Mouse (Mus musculus) stomach, embryonic 16.5 days (tissue): Measurements from ENCODE around the gene Isl1. TPM values are rescaled to one million over a fixed set of nuclear protein-coding genes. Genes with fewer than 3 reads are reported as not detected.

ENCODE experiments used
- ATAC-seq: fragments of 200-750 bp; cut with Nextera tagmentation; 2 replicates; pipeline ENCODE4 v1.8.0; 2017; ENCODE audit warnings: moderate number of reproducible peaks, moderate TSS enrichment; ENCODE audit not compliant: insufficient read depth, low FRiP score
- H3K27ac ChIP-seq: fragments of 300-500 bp; sonication (generic); 2 replicates; pipeline ENCODE4 v1.5.1; 2014; ENCODE audit warnings: low read length
- H3K27me3 ChIP-seq: fragments of 300-500 bp; sonication (generic); 2 replicates; pipeline ENCODE4 v1.6.1; 2014; ENCODE audit warnings: low read length, control low read depth, mixed read lengths; ENCODE audit not compliant: control insufficient read depth, insufficient read depth
- H3K36me3 ChIP-seq: fragments of 300-500 bp; sonication (generic); 2 replicates; pipeline ENCODE4 v1.6.1; 2014; ENCODE audit warnings: low read length; ENCODE audit not compliant: control insufficient read depth, insufficient read depth
- H3K4me1 ChIP-seq: fragments of 300-500 bp; sonication (generic); 2 replicates; pipeline ENCODE4 v1.6.1; 2014; ENCODE audit warnings: low read length, control low read depth, mixed read lengths; ENCODE audit not compliant: control insufficient read depth, insufficient read depth
- H3K4me2 ChIP-seq: fragments of 300-500 bp; sonication (generic); 2 replicates; pipeline ENCODE4 v1.6.1; 2014; ENCODE audit warnings: low read depth, low read length, mixed read lengths
- H3K4me3 ChIP-seq: fragments of 300-500 bp; sonication (generic); replicated peaks from 2 replicates; pipeline ENCODE4 v1.5.1; 2014; ENCODE audit warnings: mild to moderate bottlenecking, low read length
- H3K9ac ChIP-seq: fragments of 300-500 bp; sonication (generic); 2 replicates; pipeline ENCODE4 v1.6.1; 2014; ENCODE audit warnings: low read length
- H3K9me3 ChIP-seq: fragments of 300-500 bp; sonication (generic); replicated peaks from 2 replicates; pipeline ENCODE4 v1.6.1; 2016; ENCODE audit warnings: low read length, control low read depth; ENCODE audit not compliant: control insufficient read depth
- WGBS: fragments of 180-500 bp; shearing (Covaris S2); extraction: QIAGEN DNeasy Blood & Tissue Kit; methylation state at CpG from one replicate; pipeline ENCODE4 v1.1.7; 2014; 5-methylcytosine and 5-hydroxymethylcytosine counted together
- polyA plus RNA-seq: library from polyadenylated mRNA; unstranded; fragments of >200 nt; fragmentation: Nextera tagmentation; extraction: Ambion mirVana; gene quantifications from 2 replicates; pipeline ENCODE4 v1.2.1, GENCODE M21; 2015

The Isl1 gene
- polyA plus RNA-seq, 1 experiment from 2014 or later = 33.6 TPM

DNA sequence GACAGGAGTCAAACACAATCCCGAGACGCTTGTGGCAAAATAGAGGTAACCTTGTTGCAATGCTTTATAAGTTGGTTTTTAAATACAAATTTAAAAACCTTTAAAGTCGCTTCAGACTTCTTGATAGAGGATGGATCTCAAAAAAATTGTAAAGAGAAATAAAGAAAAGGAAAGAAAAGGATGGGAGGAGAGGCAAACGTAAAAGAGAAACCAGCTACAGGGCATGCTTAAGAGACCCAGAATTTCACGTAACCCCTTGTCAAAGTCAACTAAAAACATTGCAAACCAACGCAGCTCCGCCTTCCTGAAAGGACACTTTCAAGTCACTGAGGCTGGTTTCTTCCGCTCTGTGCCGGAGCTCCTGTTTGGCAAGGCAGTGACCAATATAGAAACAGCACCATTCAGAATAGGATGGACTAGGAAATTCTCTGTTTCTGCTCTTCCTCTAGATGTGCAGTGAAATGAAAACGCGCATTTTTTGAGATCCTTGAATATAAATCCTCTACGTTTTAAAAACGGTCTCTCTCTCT is 10.8 kb downstream of the Isl1 start:
- Histone ChIP-seq H3K4me2 (peak overlapping the region; percentile 21; the same call in 1 of the 2 replicates), H3K4me3 (no peak overlapping the region), H3K9ac (no peak overlapping the region), H3K27me3 (peaks cover 46% of the 10 kb centered on the region), H3K9me3 (no peaks in the 10 kb centered on the region), H3K27ac (no peak overlapping the region), H3K36me3 (no peaks in the 10 kb centered on the region), H3K4me1 (peaks cover 11% of the 10 kb centered on the region; the same call in 1 of the 2 replicates)
- WGBS = 40% methylated on average over 13 of the region's 13 CpGs
- no peak for ATAC-seq

DNA sequence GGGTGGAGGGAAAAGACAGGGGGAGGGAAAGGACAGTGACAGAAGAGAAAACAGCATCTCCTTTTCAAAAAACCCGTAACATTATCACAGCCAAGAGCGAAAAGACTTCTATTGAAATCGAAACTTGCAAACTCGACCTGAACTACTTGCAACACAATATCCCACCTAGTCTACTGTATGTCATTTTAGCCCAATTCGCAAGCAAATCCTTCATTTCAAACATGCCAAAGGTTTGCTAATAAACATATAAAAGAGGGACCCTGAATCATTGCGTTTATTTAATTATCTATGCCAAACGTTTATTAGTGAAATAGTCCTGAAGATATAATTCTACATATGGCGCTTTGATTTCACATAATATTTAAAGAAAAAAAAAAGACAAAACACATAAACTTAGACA is 11.5 kb downstream of the Isl1 start:
- peak overlapping the region; percentile 41 for H3K4me2 ChIP-seq
- peaks cover 11% of the 10 kb centered on the region; the same call in 1 of the 2 replicates for H3K4me1 ChIP-seq
- no peaks in the 10 kb centered on the region for H3K36me3 ChIP-seq
- H3K27ac ChIP-seq = no peak overlapping the region; the same call in 1 of the 2 replicates
- H3K9me3 ChIP-seq = no peaks in the 10 kb centered on the region
- peak overlapping the region; percentile 14; the same call in 1 of the 2 replicates for H3K9ac ChIP-seq
- 30% methylated on average over 8 of the region's 8 CpGs for WGBS
- peak overlapping the region; percentile 22 for H3K4me3 ChIP-seq
- peaks cover 46% of the 10 kb centered on the region for H3K27me3 ChIP-seq
- no peak for ATAC-seq

DNA sequence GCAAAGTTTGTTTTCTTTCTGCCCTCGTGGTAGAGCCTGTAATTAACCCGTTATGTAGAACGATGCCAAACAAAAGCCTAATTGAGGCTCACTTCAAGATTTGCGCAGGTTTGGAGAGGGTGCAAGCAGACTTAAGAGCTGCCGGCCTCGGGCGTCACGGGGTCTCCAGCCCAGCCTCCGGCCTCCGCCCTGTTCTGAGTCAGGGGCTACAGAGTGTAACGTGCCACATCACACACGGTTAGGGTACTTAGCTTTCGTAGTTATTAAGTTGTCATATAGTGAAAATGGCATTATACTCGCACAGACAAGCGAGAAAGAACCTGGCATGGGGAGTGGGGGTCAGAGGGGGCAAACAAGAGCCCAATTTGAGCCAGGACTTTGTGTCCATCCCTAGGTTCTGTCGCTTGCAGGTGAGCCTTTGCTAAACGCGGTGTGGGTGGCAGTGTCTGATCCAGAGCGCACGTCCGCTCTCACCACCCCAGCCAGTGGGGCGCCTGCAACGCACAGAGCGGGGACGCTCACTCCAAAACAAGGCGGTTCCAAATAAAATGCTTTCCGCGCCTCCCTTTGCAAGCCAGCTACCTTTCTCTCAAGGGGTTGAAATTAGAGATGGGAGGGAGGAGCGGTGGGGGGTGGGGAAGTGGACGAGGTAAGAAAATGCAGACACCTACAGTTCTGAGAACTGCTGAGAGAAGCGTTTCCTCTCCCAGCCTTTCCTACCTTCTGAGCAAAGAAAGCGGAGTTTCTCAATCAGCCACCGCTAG is 12.3 kb downstream of the Isl1 start:
- no peaks in the 10 kb centered on the region for H3K36me3 ChIP-seq
- peak overlapping the region; percentile 41 for H3K4me2 ChIP-seq
- H3K4me1 ChIP-seq = peaks cover 6% of the 10 kb centered on the region; the same call in 1 of the 2 replicates
- ATAC-seq = no peak
- H3K27ac ChIP-seq = no peak overlapping the region; the same call in 1 of the 2 replicates
- H3K4me3 ChIP-seq = peak overlapping the region; percentile 22
- peaks cover 38% of the 10 kb centered on the region for H3K27me3 ChIP-seq
- peak overlapping the region; percentile 50 for H3K9ac ChIP-seq
- H3K9me3 ChIP-seq = no peaks in the 10 kb centered on the region
- 21% methylated on average over 33 of the region's 33 CpGs for WGBS

DNA sequence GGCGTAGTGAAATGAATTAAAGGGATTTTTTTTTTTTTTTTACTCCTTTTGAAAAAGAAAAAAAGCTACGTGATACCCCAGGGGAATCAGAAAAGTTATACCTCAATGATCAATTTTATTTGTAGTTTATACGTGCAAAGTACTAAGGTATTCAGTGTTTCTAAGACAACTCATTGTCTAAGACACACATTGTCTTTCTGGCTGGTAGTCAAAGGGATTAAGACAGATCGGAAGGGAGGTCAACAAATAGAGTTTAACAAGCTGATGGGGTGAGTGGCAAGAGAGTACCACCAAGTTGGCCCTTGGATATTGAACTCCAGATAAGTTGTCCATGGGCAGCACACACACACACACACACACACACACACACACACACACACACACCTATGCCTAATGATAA is 14.1 kb downstream of the Isl1 start:
- no peaks in the 10 kb centered on the region for H3K36me3 ChIP-seq
- no peak overlapping the region for H3K9ac ChIP-seq
- ATAC-seq = no peak
- no peak overlapping the region for H3K4me3 ChIP-seq
- no peak overlapping the region for H3K27ac ChIP-seq
- peaks cover 36% of the 10 kb centered on the region for H3K27me3 ChIP-seq
- H3K9me3 ChIP-seq = no peaks in the 10 kb centered on the region
- no peak overlapping the region for H3K4me2 ChIP-seq
- WGBS = 53% methylated on average over 4 of the region's 4 CpGs
- H3K4me1 ChIP-seq = peaks cover 6% of the 10 kb centered on the region; the same call in 1 of the 2 replicates

DNA sequence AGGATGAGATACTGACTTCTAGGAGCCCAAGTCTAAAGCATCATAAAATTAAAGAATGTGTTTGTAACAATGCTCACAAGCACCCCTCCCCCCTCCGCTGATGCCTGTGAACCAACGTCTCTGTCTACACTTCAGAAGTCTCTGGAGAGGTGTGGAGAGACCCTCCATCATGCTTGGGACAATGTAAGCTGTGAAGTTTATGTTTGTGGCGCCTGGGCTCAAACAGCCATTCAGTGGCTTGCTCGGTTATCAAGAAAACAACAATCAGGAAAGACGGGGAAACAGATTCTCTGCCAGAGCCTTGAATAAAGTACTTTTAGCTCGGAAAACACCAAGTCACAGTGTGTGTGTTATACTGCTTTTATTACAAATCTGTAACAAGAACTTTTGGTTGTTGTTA is 14.8 kb downstream of the Isl1 start:
- Histone ChIP-seq H3K27me3 (peaks cover 32% of the 10 kb centered on the region), H3K27ac (no peak overlapping the region), H3K4me2 (no peak overlapping the region), H3K9me3 (no peaks in the 10 kb centered on the region), H3K9ac (no peak overlapping the region), H3K4me1 (peaks cover 6% of the 10 kb centered on the region; the same call in 1 of the 2 replicates), H3K4me3 (no peak overlapping the region), H3K36me3 (no peaks in the 10 kb centered on the region)
- WGBS = 36% methylated on average over 6 of the region's 6 CpGs
- ATAC-seq = no peak

DNA sequence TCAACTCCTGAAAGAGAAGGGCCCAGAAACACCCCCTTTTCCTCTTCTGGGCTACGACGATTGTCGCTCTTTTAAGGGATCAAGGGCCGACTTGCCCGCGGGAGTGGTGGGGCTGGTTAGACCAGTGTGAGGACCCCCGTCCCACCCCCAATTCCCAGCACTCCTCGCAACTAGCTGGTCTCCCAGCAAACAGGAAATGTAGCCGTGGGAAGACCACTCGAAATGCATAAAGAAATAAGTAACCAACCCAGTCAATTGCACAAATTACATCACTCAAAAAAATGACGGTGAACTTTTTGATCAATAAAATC is 15.4 kb downstream of the Isl1 start:
- ATAC-seq = no peak
- peaks cover 6% of the 10 kb centered on the region; the same call in 1 of the 2 replicates for H3K4me1 ChIP-seq
- H3K9me3 ChIP-seq = no peaks in the 10 kb centered on the region
- WGBS = 1% methylated on average over 11 of the region's 11 CpGs
- peaks cover 26% of the 10 kb centered on the region for H3K27me3 ChIP-seq
- H3K4me3 ChIP-seq = peak overlapping the region; percentile 28
- peak overlapping the region; percentile 48; the same call in 1 of the 2 replicates for H3K9ac ChIP-seq
- no peak overlapping the region for H3K27ac ChIP-seq
- H3K4me2 ChIP-seq = peak overlapping the region; percentile 55
- H3K36me3 ChIP-seq = no peaks in the 10 kb centered on the region

DNA sequence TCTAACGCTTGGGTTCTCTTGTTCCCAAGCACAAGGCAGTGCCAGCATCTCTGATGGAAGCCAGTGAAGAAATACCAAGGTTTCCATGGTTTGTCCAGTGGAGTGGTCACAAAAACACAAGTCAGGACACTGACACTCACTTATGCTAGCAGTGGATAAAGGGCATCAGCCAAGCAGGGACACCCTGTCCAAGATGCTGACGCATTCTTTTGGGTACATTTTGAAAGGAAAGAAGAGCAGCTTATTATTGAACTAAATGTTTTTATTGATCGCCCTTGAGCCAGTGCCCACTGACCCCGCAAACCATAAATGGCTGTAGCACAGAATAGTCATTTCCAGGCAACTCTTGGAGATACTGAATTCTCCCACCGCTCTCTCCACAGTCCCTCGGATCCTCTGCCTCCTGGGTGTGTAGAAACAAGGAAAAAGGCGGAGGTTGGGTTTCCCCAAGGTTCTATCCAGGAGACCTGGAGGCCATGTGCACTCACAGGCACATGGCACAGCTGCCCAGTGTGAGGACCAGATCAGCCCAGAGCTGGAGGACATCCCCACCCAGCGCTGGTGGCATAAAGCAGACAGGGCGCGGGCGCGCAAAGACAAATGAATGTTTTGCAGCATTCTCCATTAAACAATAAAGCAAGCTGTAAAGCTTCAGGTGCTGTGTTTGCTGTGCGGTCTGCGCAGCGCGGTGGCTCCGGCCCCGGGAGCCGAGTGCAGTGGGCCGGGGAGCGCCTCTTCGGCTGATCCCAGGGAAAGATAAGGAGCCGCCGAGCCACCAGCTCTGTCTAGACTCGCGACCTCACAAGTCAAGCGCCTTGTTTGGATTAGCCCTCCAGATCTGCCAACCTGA is 16.0 kb downstream of the Isl1 start:
- peak overlapping the region; percentile 55 for H3K4me2 ChIP-seq
- H3K27ac ChIP-seq = no peak overlapping the region
- no peaks in the 10 kb centered on the region for H3K36me3 ChIP-seq
- ATAC-seq = peak; percentile 44; the same call in 1 of the 2 replicates
- H3K9me3 ChIP-seq = no peaks in the 10 kb centered on the region
- peak overlapping the region; percentile 48; the same call in 1 of the 2 replicates for H3K9ac ChIP-seq
- H3K27me3 ChIP-seq = peaks cover 21% of the 10 kb centered on the region
- peaks cover 6% of the 10 kb centered on the region; the same call in 1 of the 2 replicates for H3K4me1 ChIP-seq
- peak overlapping the region; percentile 28 for H3K4me3 ChIP-seq
- WGBS = 16% methylated on average over 27 of the region's 27 CpGs

DNA sequence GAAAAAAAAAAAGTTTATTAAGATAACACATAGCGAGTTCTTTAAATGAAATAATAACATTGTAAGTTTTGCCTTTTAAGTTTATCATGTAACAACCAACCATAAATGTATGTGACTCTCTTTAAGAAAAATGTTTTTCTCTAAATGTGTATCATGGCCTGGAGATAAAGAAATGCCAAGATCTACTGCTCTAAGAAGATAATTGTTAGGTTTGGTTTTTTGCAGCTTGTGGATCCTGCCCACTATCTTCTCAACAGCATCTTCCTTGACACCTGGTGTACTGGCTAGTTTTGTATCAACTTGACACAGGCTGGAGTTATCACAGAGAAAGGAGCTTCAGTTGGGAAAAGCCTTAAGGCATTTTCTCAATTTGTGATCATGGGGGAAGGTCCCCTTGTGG is 19.8 kb downstream of the Isl1 start:
- no peak overlapping the region for H3K27ac ChIP-seq
- H3K4me3 ChIP-seq = no peak overlapping the region
- H3K9me3 ChIP-seq = no peaks in the 10 kb centered on the region
- 80% methylated on average over 1 of the region's 1 CpGs for WGBS
- H3K9ac ChIP-seq = no peak overlapping the region
- peaks cover 3% of the 10 kb centered on the region; the same call in 1 of the 2 replicates for H3K27me3 ChIP-seq
- no peak overlapping the region for H3K4me2 ChIP-seq
- no peak for ATAC-seq
- H3K4me1 ChIP-seq = no peaks in the 10 kb centered on the region
- H3K36me3 ChIP-seq = no peaks in the 10 kb centered on the region
